Mouse (Mus musculus): ENCODE data around the gene Ptpn14. TPM values are rescaled to one million over a fixed set of nuclear protein-coding genes. Genes with fewer than 3 reads are reported as not detected.

The Ptpn14 gene
- total RNA-seq, 2 experiments from 2014 or later, result 11.2 to 11.9 TPM

DNA sequence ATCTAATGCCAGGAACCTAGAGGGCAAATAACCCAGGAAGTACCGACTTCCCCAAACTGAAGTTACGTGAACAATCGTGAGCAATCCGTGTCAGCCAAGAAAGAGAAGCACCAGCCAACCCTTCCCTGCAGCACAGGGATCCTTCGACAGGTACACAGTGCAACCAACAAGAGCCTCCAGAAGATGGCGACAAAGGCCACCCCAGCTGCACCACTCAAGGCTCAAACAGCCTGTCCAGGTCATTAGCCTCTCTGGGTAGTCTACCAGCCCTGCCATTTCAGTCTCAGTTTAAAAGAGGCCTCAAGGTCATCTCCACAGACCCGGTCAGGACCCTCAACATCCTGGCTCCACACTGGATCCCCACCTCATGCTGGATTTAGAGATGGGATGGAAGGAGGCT, 159.4 kb downstream of the Ptpn14 start:
- DNase-seq (ENCODE audit: low spot score in 2 of 2), result peak in 1 of 2 experiments; percentile 73

DNA sequence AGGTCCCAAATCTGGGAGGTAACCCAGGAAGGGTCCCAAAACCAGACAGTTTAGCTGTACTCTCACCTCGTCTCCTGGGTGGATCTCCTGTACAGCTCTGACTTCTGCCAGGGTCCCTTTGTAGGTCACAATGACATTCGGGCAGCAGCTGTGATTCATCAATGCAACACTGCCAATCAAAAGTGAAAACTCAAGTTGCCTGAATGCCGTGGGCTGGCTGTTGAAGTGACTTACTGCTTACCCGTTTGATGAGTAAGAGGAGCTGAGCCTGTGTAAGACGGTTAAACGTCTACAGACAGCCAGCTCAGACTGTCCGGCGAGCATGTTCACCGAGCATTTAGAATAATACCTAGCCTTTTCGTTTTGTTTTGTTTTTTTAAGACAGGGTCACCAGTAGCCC, 160.7 kb downstream of the Ptpn14 start:
- no peak for DNase-seq (ENCODE audit: low spot score in 2 of 2)

DNA sequence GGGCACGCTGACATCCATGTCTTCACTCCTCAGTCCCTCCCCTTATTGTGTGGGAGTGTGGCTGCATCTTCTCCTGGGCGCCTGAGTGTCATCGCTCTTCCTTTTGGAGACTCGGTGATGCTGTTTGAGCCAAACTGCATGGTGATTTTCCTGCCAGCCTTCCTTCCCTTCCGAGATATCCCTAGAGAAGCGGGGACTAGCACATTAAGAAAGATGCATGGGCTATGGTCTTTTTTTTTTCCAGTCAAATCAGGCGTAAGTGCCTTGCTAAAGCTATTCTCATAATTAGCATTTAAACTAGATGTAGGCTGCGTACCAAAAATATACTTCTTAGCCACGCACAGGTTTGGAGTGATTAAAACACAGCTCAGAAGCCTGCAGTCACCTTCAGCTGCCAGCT, 166.1 kb downstream of the Ptpn14 start:
- no peak for DNase-seq (ENCODE audit: low spot score in 2 of 2)

DNA sequence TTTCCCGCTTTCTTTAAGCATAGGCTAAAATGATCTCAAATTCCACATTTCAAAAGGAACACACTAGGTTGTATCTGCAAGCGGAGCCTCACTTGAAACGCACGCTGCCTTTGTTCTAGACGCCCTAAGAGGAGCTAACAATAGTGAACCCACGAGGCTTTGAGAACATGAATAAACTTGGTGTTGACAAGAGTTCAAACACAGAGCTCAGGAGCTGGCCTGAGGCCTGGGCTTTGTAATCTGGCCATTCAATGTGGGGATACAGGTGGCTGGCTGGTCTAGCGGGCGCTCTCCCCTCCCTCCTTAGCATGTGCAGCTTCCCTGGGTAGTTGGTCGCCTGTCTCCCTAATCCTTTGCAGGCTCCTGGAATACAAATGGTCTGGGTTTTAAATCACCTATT, 169.8 kb downstream of the Ptpn14 start:
- no peak for DNase-seq (ENCODE audit: low spot score in 2 of 2)

DNA sequence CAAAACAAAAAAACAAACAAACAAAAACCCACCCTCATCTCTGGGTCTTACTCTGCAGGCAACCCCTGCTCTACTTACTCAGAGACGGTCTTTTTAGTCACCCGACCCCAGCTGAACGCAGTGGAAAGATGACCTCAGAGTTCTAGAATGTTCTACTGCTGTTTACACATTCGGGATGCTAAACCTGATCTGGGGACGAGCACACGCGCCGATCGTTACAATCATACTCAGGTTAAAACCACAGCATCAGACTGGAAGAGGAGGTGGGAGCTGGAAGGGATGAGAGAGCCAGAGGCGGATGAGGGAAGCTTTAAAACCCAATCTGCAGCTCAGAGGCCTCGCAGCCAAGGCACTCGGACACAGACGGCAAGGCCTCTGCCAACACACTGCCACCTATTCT, 170.6 kb downstream of the Ptpn14 start:
- DNase-seq (ENCODE audit: low spot score in 2 of 2), result no peak

DNA sequence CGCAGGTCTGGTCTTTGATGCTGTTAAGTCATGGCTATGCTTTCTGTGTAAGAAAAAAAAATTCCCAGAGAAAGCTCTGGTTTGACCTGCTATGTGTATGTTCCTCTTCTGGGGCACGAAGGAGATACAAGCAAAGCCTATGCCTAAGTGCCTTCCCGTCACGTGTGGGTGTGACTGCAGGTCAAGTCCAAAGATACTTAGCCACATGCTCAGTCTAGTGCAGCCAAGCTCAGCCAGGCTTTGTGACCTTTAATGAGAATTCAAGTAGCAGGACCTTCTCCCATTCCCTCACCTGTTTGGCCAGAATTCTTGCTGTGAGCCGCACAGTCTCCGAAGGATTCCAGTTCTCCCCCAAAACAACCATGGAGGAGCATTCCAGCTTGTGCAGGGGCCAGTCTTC, 171.5 kb downstream of the Ptpn14 start:
- no peak for DNase-seq (ENCODE audit: low spot score in 2 of 2)

DNA sequence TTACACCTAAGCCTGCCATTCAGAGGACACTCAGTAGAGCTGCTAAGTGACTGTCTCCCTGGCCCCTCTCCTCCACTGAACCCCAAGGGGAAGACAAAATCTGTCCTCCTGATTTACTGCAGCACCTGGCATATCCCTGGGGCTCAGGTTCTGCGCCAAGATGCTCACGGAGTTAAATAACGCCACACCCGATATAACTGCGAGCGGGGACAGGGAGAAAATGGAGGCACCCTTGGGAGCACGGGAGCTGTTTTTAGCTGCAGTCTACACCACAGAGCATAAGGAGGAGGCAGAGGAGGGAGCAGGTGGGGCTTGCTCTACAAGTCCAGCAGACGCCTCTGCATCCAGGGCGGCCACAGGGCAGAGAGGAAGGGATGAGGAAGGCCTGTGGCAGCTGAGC, 174.3 kb downstream of the Ptpn14 start:
- no peak for DNase-seq (ENCODE audit: low spot score in 2 of 2)

DNA sequence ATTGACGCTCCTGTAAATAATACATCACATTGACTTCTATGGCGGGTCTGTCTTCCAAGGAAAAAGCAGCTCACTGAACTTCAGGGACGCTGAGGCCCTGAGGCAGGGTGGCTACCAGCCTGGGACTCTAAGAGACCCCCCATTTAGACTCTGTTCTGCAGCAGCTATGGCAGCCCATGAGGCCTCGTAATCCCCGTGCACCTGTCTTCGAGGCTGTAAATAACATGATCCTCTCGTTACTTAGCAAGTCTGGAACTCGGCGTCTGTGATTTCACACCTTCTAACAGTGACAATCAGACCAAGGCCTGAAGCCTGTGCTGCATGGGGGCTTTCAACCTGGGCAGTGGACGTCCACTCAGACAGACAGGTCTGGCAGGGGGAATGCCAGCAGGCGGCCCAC, 175.1 kb downstream of the Ptpn14 start:
- no peak for DNase-seq (ENCODE audit: low spot score in 2 of 2)

DNA sequence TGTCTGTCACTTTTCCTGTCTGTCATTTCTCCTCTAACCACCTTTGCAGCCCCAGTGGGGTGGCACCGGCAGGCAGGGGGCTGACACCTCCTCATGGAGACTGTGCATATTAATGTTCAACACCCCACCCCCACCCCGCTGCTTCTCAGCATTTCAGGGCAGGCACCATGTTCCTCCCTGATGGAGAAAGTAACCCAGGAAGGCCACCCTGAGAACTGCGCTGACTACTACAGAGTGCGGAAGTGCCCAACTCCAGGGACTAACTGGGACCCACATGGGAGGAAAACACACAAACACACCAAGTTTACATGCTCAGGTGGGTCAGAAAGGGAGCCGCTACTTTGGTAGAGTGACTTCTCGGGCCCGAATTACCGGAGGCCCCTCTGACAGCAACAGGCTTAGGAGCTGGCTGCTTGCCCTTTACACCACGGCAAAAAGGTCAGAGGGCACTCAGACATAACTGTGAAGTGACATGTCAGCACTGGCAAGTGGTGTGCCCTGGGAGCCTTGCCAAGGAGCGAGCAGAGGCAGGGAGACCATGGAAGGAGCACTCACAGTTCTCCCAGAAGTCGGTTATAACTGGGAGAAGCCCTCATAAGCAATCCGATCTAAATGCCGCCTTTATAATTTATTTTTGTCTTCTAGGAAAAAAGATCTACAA, 182.7 kb downstream of the Ptpn14 start:
- no peak for DNase-seq (ENCODE audit: low spot score in 2 of 2)

DNA sequence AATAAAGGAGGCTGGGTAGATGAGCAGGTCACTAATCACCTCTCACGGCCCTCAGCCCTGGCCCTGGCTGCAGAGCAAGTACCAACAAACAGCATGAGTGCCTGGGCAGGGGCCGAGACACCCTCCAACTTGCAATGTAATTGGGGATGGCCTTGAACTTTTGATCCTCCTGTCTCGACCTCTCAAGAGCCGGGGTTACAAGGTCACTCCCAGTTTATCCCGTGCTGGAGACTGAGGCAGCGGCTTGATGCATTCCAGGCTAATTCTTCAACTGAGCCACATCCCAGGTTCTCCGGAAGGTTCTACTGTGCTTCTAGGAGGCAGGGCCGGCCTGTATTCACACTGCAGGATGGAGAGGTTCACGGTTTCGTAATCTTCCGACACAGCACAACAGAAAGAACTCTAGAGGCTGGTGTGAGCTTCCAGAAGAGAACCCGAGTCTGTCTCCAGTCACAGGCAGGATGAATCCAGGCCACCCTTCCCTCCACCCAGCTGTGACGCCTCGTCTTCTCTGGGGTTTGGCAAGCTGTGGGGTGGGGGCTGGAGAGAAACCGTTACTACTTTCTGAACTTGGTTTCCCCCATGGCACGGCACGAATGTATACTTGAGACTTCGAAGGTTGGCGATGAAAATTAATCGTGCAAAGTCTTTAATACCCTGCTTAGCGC, 185.2 kb downstream of the Ptpn14 start:
- no peak for DNase-seq (ENCODE audit: low spot score in 2 of 2)

DNA sequence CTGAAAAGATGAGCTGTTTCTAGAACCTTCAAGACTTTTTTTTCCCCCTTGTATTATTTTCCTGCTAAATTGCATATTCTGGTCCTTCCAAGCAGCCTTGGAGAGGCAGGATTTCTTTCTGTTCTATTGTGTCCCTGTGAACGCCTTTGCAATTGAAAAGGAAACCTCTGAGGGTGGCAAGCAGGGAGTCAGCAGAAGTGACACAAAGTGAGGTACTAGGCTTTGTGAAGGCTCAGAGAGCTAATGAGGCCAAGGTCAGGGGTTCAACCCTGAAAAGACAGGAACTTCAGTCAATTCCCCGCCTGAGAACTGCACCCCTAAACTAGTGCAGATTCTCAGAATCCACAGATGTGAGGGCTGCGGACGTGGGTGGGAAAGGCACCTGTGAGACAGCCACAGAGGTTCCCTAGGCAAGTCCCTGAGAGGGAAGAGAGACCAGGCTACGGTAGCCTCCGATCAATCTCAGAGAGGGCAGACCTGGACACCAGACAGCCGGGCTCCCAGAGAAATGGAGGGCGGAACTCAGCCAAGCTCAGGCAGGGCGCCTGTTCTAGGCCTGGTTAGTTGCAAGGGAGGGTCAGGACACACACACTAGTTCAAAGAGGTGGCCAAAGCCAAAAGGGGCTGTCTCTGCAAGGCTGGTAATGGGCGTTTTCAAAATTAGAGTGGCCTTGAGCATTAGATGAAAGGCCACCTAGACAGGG, 188.5 kb downstream of the Ptpn14 start:
- no peak for DNase-seq (ENCODE audit: low spot score in 2 of 2)

DNA sequence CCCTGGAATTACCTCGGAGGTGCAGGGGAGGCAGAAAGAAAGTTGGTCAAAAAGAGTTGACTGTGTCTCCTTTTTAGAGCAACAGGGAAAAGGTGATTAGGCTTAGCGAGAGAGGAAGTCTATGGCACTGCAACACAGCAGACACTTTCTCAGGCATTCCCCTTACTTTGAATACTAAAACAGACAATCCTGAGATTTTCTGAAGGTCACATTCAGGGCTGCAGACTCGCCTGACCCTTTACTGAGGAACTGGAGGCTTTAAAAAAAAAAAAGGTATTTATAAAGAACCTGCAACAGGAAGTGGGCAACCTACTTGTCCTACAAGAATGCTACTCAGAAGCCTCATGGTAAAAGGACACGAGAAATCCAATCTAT, 189.0 kb downstream of the Ptpn14 start:
- DNase-seq (ENCODE audit: low spot score in 2 of 2), result no peak

DNA sequence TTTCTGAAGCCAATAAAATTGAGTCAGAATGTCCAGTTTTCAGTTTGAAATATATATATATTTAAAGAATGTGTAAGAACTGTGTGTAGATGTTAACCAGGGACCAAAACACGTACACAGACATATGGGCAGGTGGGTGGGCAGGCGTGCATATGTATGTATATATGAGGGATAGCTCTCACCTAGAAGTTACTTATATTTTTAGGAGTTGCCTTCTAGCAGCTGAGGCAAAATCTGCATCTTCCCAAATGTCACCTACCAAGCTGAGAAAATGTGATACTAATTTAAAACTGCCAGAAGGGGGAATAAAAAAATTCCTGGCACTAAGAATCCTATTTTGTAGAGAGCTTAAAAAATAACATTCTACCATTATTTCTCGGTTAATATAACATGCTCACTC, 191.7 kb downstream of the Ptpn14 start:
- peak in 1 of 2 experiments; percentile 19 for DNase-seq (ENCODE audit: low spot score in 2 of 2)

DNA sequence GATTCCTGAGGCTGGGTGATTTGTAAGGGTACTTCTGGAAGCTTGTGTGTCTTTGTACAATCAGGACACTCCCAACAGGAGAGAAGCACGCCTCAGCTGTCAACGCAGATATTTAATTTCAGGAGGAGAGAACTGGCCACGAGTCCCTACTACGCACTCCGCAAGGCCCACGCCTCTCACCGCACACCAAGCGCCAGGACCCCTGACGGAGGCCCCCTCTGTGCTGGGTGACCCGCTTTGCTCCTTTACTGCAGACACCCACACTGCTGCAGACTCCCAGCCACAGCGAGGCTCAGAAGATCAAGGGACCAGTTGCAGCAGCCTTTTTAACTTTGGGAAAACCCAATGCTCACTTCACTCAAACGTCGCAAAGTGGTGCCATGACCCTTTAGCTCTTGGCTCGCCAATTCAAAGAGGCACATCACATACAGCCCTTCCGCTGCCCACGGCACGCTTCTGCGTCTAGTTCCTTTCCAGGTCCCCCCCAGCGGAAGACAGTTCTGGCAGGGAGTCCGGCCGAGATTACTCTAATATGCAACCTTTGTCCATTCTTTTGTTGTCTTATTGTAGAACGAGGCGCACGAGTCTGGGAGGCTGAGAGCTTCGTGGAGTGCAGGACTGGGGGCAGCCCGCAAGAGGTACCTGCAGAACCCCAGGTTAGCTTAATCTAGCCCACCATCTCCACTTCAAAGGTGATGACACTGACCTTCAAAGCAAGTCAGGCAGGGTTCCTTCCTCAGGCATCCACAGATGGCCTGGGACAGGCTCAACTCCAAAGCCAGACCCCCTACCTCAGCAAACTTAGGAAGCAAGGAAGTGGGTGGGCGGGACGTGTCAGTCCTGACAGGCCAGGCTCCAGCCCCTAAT, 192.9 kb downstream of the Ptpn14 start:
- peak in 1 of 2 experiments; percentile 17 for DNase-seq (ENCODE audit: low spot score in 2 of 2)

DNA sequence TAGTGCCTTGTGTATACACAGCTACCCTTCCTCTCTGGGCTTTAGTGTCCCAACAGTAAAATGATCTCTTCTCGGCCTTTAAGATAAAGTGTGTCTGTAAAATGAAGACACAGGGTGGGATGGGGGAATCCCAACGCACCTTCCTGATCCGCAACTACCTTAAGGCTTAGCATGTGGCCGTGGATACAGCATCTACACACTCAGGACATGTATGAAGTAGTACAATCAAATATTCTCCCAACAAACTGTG, 193.4 kb downstream of the Ptpn14 start:
- DNase-seq (ENCODE audit: low spot score in 2 of 2), result no peak

DNA sequence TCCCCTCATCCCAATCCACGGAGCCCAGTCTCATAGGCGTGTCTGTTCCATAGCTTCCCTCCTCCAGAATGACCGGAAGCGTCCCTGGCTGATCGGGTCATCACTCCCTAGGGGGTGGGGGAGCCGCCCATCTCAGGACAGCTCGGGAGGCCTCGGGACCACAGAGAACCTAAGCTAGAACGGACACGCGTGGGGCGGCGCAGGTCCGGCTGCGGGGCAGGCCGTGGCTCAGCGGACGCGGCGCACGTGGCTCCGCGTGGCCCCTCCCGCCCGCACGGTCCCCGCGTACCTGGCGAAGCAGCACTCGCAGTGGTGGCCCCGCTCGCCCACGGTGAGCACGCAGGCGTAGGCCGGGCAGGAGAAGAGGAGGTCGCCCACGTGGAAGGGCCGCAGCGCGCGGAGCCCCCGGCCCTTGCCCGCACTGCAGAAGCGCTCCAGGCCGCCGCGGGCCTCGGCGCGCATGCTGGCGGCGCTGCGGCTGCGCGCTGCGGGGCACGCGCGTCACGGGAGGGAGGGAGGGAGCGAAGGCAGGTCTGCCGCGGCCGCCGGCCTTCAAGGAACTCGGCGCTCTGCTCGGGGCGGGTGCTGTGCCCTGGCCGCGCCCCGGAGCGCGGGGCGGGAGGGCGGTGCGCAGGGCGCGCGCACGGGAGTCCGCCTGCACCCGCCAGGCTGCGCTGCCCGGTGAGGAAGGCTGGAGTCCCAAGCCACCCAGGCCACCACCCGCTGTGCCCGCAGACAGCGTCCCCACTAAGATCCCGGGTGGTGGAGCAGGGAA, 193.9 kb downstream of the Ptpn14 start, which contains the start of gene Smyd2:
Gene Smyd2 (minus strand): TSS at position 546 of the 775 bp plus-strand sequence.
- peak; percentile 28 to 59 for DNase-seq (ENCODE audit: low spot score in 2 of 2)

DNA sequence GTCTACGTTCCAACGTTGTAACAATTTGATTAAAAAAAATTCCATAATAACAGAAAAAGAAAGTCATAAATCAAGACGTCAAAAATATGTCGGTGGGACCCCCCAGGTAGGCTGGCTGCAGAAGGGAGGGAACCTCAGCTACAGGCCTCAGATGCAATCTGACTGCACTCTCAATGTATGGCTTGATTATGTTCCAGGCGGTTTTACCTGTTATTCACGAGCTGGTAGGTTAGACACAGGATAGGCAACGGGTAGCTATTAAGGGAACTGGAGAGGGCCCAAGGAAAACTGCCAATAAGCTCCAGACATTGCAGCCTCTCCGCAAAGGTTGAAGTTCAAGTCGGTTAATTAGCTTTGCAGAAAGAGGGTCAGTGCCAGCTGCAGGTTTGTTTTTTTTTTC, 194.7 kb downstream of the Ptpn14 start:
- no peak for DNase-seq (ENCODE audit: low spot score in 2 of 2)

DNA sequence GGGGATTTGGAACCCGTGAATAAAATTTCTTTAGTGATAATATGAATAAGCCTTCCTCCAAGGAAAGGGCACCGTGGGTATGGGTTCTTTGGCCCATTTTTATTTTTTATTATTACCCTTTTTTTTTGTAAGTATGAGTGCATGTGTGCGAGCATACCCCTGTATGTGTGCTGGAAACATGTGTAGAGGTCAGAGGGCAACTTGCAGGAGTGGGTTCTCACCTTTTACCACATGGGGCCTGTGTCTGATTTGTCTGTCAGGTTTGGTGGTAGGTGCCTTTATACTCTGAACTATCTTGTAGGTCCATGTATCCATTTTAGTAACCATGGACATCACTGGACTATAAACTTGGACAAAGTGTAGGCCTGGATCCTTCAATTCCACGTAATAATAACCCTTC, 195.1 kb downstream of the Ptpn14 start:
- DNase-seq (ENCODE audit: low spot score in 2 of 2), result no peak

DNA sequence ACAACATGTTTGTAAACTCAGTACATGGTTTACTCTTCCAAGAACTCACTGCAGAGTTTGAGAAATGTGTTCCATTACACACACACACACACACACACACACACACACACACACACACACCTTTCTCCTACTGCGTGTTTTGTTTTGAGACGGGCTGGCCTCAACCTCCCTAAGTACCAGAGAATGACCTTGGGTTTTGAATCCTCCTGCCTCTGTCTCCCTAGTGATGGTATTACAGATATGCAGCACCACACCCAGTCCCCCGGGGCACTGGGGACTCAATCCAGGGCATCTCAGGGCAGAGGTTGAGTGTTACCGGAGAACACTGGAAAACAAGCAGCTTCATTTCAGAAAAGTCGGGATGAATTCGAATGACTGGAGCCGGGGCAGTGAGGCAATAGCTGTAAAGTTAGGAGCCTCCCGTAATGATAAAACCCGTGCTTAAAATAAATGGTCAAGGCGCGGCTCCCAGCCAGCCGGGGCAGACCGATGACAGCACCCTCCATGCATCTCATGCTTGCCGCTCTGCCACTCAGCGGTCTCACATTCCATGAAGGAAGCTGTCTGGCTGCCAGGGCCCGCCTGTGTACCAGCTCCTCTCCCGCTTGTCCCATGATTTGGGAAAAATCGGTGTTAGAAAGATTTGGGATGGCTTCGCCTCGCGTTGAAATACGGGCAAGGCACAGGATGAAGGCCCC, 196.0 kb downstream of the Ptpn14 start:
- DNase-seq (ENCODE audit: low spot score in 2 of 2), result no peak

DNA sequence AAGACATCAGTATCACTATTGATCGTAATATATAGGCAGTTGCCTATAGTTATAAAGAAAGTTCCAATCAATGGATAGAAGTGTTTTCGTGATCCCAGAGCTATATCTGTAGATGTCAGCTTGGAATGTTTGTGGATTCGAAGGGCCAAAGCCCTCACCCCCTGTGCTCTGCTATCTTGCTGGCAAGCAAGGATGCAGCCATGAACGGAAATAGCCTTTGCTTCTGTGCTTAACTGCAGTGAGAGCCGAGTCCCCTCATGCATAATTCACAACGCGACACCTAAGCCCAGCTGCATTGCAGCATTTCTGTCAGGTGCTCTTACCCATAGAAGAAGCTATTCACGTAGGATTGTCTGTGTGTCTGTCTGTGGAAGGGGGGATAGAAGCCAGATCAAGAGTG, 198.2 kb downstream of the Ptpn14 start:
- no peak for DNase-seq (ENCODE audit: low spot score in 2 of 2)
